8 mouse cellular contexts compared by ENCODE assay signal in genomic region chr1:97688756-97689155, GRCm38 (mm10). TPM values are rescaled to one million over a fixed set of nuclear protein-coding genes. Genes with fewer than 3 reads are reported as not detected.
DNase-seq lines count a peak whose midpoint lies in the region; ATAC-seq and TF ChIP-seq lines count a peak whose summit lies in the region.

No protein-coding gene starts in this region.

- WGBS in liver, adult 2 months = 16% methylated on average over 3 of the region's 3 CpGs
- 16% methylated on average over 3 of the region's 3 CpGs for WGBS in neural tube, embryonic 12.5 days

- H3K27ac ChIP-seq in liver, adult 2 months (replicated peaks; ENCODE audit: insufficient read depth, low read depth, low read length) = no peak overlapping the region
- H3K27ac ChIP-seq in neural tube, embryonic 12.5 days = no peak overlapping the region

- TF ChIP-seq CTCF in liver, adult 2 months (IDR thresholded peaks at IDR 0.05; ENCODE audit: low read depth, low read length) = peak; percentile 73

- no peak for TF ChIP-seq POLR2A in liver, adult 2 months (IDR thresholded peaks at IDR 0.05; ENCODE audit: extremely low read depth, insufficient read depth, low read length)

- intact Hi-C loops in left cerebral cortex, postnatal 14 days (cut with DNase I) = loop anchor here (2.0 to 10.0 kb wide), 2 partner anchors 192 to 354 kb away; no protein-coding TSS in a partner anchor

- no peaks in the 10 kb centered on the region for H3K27me3 ChIP-seq in liver, adult 2 months (ENCODE audit: control insufficient read depth, insufficient read depth, low read length)
- no peaks in the 10 kb centered on the region for H3K27me3 ChIP-seq in neural tube, embryonic 12.5 days (replicated peaks)

- no peak overlapping the region for H3K4me3 ChIP-seq in liver, adult 2 months (ENCODE audit: insufficient read depth, low read depth, low read length)
- no peak overlapping the region for H3K4me3 ChIP-seq in neural tube, embryonic 12.5 days

- H3K4me2 ChIP-seq in neural tube, embryonic 12.5 days (replicated peaks) = no peak overlapping the region

- peak; percentile 70 for ATAC-seq in neural tube, embryonic 12.5 days (ENCODE audit: low FRiP score, low read depth)

- no peaks in the 10 kb centered on the region for H3K9me3 ChIP-seq in neural tube, embryonic 12.5 days

- peak; percentile 23 to 66 for DNase-seq in left cerebral cortex, postnatal 14 days (ENCODE audit: low spot score in 2 of 2)
- no peak for DNase-seq in left cerebral cortex, adult 11 months (ENCODE audit: low spot score)
- DNase-seq in adrenal gland, postnatal 10 days = peak; percentile 52
- peak; percentile 5 for DNase-seq in fibroblast of lung, adult 2 months (ENCODE audit: low read depth)
- DNase-seq in hindlimb bud, embryonic 11.5 days (ENCODE audit: extremely low spot score, low read depth, low spot score) = peak; percentile 30
- DNase-seq in liver, adult 2 months (ENCODE audit: extremely low read depth, low read depth, low spot score) = peak; percentile 37
- DNase-seq in yolk sac, embryonic 10.5 days (ENCODE audit: low spot score) = peak; percentile 9

- H3K79me2 ChIP-seq in liver, adult 2 months (ENCODE audit: control insufficient read depth, insufficient read depth, low read length) = no peaks in the 10 kb centered on the region

- H3K4me1 ChIP-seq in liver, adult 2 months (ENCODE audit: control insufficient read depth, insufficient read depth, low read length) = no peaks in the 10 kb centered on the region
- H3K4me1 ChIP-seq in neural tube, embryonic 12.5 days = no peaks in the 10 kb centered on the region

- H3K9ac ChIP-seq in liver, adult 2 months (ENCODE audit: low read depth, low read length) = no peak overlapping the region
- no peak overlapping the region for H3K9ac ChIP-seq in neural tube, embryonic 12.5 days

- no peaks in the 10 kb centered on the region for H3K36me3 ChIP-seq in liver, adult 2 months (ENCODE audit: control insufficient read depth, insufficient read depth, low read length)
- no peaks in the 10 kb centered on the region for H3K36me3 ChIP-seq in neural tube, embryonic 12.5 days

RNA-seq across cellular contexts. Expression of gene D1Ertd622e, which starts 26.9 kb away (rescaled TPM):
- 10 to 100 TPM; 67.2 to 77.8 TPM for total RNA-seq in left cerebral cortex, postnatal 14 days (2021)
- total RNA-seq in adrenal gland, postnatal 10 days (2021) = 10 to 100 TPM; 18.1 to 18.2 TPM
- total RNA-seq in liver, adult 2 months (2014; rRNA removed) = 14.0 and 17.0 TPM in 2 replicates
- polyA plus RNA-seq in liver, adult 2 months (2012; rRNA removed) = 8.6 and 9.2 TPM in 2 replicates
- polyA plus RNA-seq in neural tube, embryonic 12.5 days (2016; fragmentation: Nextera tagmentation; extraction: Ambion mirVana) = 28.3 and 32.8 TPM in 2 replicates
